Mouse (Mus musculus): ENCODE measurements around the gene Cd19. TPM values are rescaled to one million over a fixed set of nuclear protein-coding genes. Genes with fewer than 3 reads are reported as not detected.

The Cd19 gene
- polyA plus RNA-seq (2017; shearing (Covaris generic)) = 1.3 TPM

DNA sequence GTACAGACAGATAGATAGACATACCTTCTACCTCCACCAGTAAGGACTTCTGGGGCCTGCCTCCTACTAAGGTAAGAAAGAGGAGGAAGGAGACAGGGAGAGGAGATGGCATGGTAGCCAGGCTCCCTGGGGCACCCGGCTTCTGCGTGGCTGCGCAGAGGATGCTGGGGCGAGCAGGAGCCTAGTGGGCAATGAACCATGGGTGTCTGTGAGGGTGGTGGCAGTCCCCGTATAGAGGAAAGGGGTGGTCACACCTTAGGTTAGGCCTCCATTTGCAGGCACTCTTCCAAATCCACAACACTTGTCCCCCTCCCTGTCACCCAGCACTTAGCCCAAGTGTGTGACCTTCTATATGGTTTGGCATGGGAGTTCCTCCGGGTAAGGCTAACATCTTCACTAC, at the start of gene Cd19:
Gene Cd19, minus strand, starts transcription at position 165 of the 400 bp plus-strand sequence.

GRCm38 (mm10) chr7:126463004-126463403, 48.3 kb upstream of the Cd19 start, which contains the start of gene Atp2a1:
TSS of gene Atp2a1 (minus strand) at chr7:126463108.

DNA sequence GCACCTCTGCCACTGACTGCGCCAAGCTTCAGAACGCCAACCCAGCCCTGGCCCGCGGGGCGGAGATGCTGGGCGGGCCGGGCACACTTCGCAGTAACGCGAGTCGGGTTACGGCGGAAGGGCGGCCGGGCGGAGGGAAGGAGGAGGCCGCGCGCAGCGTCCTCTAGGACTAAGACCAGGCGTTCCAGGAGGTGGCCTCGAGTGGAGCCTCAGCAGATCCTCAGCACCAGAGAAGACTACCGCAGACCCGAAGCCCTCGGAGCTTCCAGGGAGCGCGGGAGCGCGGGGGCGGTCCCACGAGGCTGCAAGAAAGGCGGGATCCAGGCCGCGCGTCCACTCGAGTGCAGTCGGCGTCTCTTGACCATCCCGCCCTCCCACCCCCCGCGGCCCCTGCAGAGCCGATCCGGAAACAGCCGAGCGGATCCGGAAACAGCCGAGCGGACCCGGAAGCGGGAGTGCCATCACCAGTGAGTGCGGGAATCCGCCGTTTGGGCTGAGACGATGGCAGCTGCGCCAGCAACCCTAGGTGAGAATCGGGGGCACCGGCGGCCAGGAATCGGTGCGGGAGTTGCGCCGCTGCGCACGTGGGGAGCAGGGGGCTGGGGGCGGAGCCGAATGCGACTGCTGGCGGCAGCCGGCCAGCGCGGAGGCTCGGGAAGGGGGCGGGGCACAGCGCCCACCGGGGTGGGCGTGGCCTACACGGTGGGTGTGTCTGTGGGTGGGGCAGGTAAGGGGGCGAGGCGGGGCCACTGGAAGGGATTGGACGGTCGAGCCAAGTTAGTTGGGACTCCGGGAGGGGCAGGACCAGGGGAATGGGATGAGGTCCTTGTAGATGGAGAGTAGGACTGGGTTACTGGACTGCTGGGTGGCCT, 14.2 kb upstream of the Cd19 start, which contains the start of gene Rabep2:
Gene Rabep2, plus strand, starts transcription at position 129 of the 872 bp plus-strand sequence.

GRCm38 (mm10) chr7:126396298-126397119, 18.2 kb downstream of the Cd19 start, which contains the start of gene Nfatc2ip:
TSS of gene Nfatc2ip (minus strand) at chr7:126396737.

GRCm38 (mm10) chr7:126377278-126378158, 37.2 kb downstream of the Cd19 start, which contains the start of gene Spns1:
TSS of gene Spns1 (minus strand) at chr7:126377450.

GRCm38 (mm10) chr7:126369393-126369792, 45.3 kb downstream of the Cd19 start, which contains the start of gene Lat:
TSS of gene Lat (minus strand) at chr7:126369570.

Other genes starting within 250 kb of the Cd19 start
- gene Xpo6, start 214.4 kb downstream of the Cd19 start, polyA plus RNA-seq (2017; shearing (Covaris generic)) = 65.7 TPM
- gene Sbk1, start 142.3 kb downstream of the Cd19 start, polyA plus RNA-seq (2017; shearing (Covaris generic)) = 2.6 TPM
- gene Lat, start 45.3 kb downstream of the Cd19 start, polyA plus RNA-seq (2017; shearing (Covaris generic)) = 813 TPM
- gene Spns1, start 37.4 kb downstream of the Cd19 start, polyA plus RNA-seq (2017; shearing (Covaris generic)) = 79.7 TPM
- gene Nfatc2ip, start 18.2 kb downstream of the Cd19 start, polyA plus RNA-seq (2017; shearing (Covaris generic)) = 4.1 TPM
- gene Rabep2, start 13.9 kb upstream of the Cd19 start, polyA plus RNA-seq (2017; shearing (Covaris generic)) = 53.7 TPM
- 0.57 TPM for gene Atp2a1, start 48.2 kb upstream of the Cd19 start, polyA plus RNA-seq (2017; shearing (Covaris generic))
- 35.5 TPM for gene Sh2b1, start 60.5 kb upstream of the Cd19 start, polyA plus RNA-seq (2017; shearing (Covaris generic))
- 132 TPM for gene Tufm, start 72.5 kb upstream of the Cd19 start, polyA plus RNA-seq (2017; shearing (Covaris generic))
- 32.9 TPM for gene Atxn2l, start 88.5 kb upstream of the Cd19 start, polyA plus RNA-seq (2017; shearing (Covaris generic))
- gene Eif3c, start 151.5 kb upstream of the Cd19 start, polyA plus RNA-seq (2017; shearing (Covaris generic)) = 235 TPM
- 4.3 TPM for gene Apobr, start 170.1 kb upstream of the Cd19 start, polyA plus RNA-seq (2017; shearing (Covaris generic))
- gene Cln3, start 170.9 kb upstream of the Cd19 start, polyA plus RNA-seq (2017; shearing (Covaris generic)) = 120 TPM
- gene Il27, start 180.1 kb upstream of the Cd19 start, polyA plus RNA-seq (2017; shearing (Covaris generic)) = not detected
- not detected for gene Nupr1, start 216.0 kb upstream of the Cd19 start, polyA plus RNA-seq (2017; shearing (Covaris generic))
- gene Sgf29, start 234.4 kb upstream of the Cd19 start, polyA plus RNA-seq (2017; shearing (Covaris generic)) = 109 TPM